Mouse (Mus musculus) neural tube, embryonic 15.5 days (tissue): ENCODE measurements around the gene Sfswap. TPM values are rescaled to one million over a fixed set of nuclear protein-coding genes. Genes with fewer than 3 reads are reported as not detected.

ENCODE experiments used
- ATAC-seq: fragments of 200-750 bp; cut with Nextera tagmentation; 2 replicates; pipeline ENCODE4 v1.8.0; 2017; ENCODE audit warnings: mild to moderate bottlenecking, moderate TSS enrichment, moderate library complexity; ENCODE audit not compliant: low FRiP score
- H3K27ac ChIP-seq: fragments of 300-500 bp; sonication (generic); replicated peaks from 2 replicates; pipeline ENCODE4 v1.5.1; 2015; ENCODE audit warnings: mild to moderate bottlenecking, inconsistent platforms
- H3K27me3 ChIP-seq: fragments of 300-500 bp; sonication (generic); replicated peaks from 2 replicates; pipeline ENCODE4 v1.6.1; 2015; ENCODE audit warnings: inconsistent platforms
- H3K36me3 ChIP-seq: fragments of 300-500 bp; sonication (generic); 2 replicates; pipeline ENCODE4 v1.6.1; 2015; ENCODE audit warnings: inconsistent platforms
- H3K4me1 ChIP-seq: fragments of 300-500 bp; sonication (generic); 2 replicates; pipeline ENCODE4 v1.6.1; 2015; ENCODE audit warnings: inconsistent platforms
- H3K4me2 ChIP-seq: fragments of 300-500 bp; sonication (generic); 2 replicates; pipeline ENCODE4 v1.6.1; 2015; ENCODE audit warnings: inconsistent platforms, mild to moderate bottlenecking, moderate library complexity
- H3K4me3 ChIP-seq: fragments of 300-500 bp; sonication (generic); replicated peaks from 2 replicates; pipeline ENCODE4 v1.5.1; 2015; ENCODE audit warnings: mild to moderate bottlenecking, inconsistent platforms
- H3K9ac ChIP-seq: fragments of 300-500 bp; sonication (generic); replicated peaks from 2 replicates; pipeline ENCODE4 v1.6.1; 2015; ENCODE audit warnings: mild to moderate bottlenecking, inconsistent platforms
- H3K9me3 ChIP-seq: fragments of 300-500 bp; sonication (generic); replicated peaks from 2 replicates; pipeline ENCODE4 v1.6.1; 2016; ENCODE audit warnings: inconsistent platforms
- WGBS: fragments of 180-500 bp; shearing (Covaris S2); methylation state at CpG from one replicate; pipeline ENCODE4 v1.1.7; 2015; ENCODE audit warnings: mixed read lengths; 5-methylcytosine and 5-hydroxymethylcytosine counted together
- polyA plus RNA-seq: library from polyadenylated mRNA; unstranded; fragments of >200 nt; fragmentation: Nextera tagmentation; extraction: Ambion mirVana; gene quantifications from 2 replicates; pipeline ENCODE4 v1.2.1, GENCODE M21; 2015

The Sfswap gene
- polyA plus RNA-seq, 1 experiment from 2014 or later, result 49.7 TPM

DNA sequence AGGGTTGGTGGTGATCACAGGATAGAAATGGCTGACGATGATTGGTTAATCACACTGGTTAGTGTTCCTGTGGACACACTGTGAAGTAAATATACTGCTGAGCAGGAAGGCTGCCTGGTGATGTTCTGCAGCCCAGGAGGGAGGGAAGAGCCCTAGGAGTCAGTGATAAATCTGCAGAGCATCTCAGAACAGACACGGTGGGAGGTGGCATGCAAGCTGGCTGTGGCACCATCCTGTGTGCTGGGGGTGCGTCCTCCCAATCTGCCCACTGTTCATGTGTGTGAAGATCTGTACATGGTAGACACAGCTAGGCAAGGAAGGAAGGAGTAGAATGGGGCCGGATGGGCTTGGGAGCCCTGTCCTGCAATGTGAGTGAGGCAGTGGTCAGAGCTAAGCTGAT is 67.6 kb downstream of the Sfswap start:
- H3K36me3 ChIP-seq, result peaks cover 83% of the 10 kb centered on the region

DNA sequence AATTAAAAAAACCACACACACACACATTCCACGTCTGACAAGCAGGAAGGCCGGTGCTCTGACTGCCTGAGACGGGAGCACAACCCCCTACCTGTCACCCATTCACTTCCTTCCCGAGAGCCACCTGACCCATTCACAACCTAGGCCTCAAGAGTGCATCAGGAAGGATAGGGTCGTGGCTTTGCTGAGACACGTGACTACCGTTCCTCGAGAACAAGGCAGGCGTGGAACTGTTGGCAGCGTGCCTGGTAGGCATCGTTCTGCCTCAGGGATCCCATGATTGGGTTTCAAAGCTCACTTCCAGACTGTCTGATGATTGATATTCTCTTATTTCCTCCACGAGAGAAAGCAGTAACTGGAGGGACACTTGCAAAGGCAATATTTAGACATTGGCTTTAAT is 77.2 kb downstream of the Sfswap start:
- 50% methylated on average over 12 of the region's 12 CpGs for WGBS
- ATAC-seq, result no peak
- Histone ChIP-seq H3K9me3 (no peaks in the 10 kb centered on the region), H3K27me3 (peaks cover 21% of the 10 kb centered on the region), H3K36me3 (no peaks in the 10 kb centered on the region), H3K4me1 (peaks cover 3% of the 10 kb centered on the region), H3K9ac (no peak overlapping the region), H3K27ac (no peak overlapping the region), H3K4me2 (no peak overlapping the region), H3K4me3 (no peak overlapping the region)

More for the DNA sequence above, 67.6 kb downstream of the Sfswap start:
- 94% methylated on average over 4 of the region's 4 CpGs for WGBS
- no peak for ATAC-seq
- H3K4me1 ChIP-seq, result no peaks in the 10 kb centered on the region
- no peak overlapping the region for H3K4me2 ChIP-seq
- H3K9me3 ChIP-seq, result no peaks in the 10 kb centered on the region
- no peaks in the 10 kb centered on the region for H3K27me3 ChIP-seq
- no peak overlapping the region for H3K4me3 ChIP-seq
- H3K9ac ChIP-seq, result no peak overlapping the region
- no peak overlapping the region for H3K27ac ChIP-seq

DNA sequence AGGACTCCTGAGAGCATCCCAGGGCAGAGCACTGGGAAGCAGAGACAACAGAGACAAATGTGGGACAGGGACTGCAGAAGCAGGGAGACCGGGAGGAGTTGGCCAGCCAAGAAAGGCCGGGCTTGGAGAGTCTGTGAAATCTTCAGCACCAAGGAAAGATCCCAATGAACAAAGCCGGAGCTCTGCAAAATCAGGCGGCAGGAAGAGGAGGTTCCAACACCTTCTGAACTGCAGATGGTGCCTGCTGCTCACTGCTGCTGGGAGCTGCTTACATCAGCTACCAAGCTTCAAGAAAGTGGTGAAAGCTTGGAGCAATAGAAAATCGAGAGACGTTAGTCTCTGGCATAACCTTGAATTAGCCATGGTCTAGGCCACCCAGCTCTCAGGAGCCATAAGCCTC is 79.0 kb downstream of the Sfswap start:
- Histone ChIP-seq H3K4me1 (peaks cover 14% of the 10 kb centered on the region), H3K27me3 (peaks cover 21% of the 10 kb centered on the region), H3K36me3 (no peaks in the 10 kb centered on the region), H3K9ac (no peak overlapping the region), H3K9me3 (no peaks in the 10 kb centered on the region), H3K4me3 (no peak overlapping the region), H3K27ac (no peak overlapping the region), H3K4me2 (no peak overlapping the region)
- ATAC-seq, result no peak
- WGBS, result 33% methylated on average over 6 of the region's 6 CpGs

DNA sequence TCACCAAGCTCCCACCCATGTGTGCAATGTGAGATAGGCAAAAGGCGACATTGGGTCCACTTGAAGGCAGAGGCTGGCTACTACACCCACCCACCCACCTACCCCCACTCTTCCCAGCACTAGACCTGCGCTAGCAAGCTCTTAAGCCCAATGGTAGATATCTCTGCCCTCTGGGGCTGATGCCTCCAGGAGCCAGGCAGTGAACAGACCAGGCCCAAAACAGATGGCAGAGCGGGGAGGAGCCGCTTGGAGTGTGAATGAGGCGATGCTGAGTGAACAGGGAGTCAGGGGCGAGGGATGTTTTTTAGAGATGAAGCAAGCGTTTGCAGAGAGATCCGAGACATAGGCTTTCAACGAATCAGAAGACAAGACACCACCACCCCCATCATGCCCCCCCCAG is 79.6 kb downstream of the Sfswap start:
- Histone ChIP-seq H3K27me3 (peaks cover 21% of the 10 kb centered on the region), H3K4me3 (no peak overlapping the region), H3K27ac (no peak overlapping the region), H3K36me3 (no peaks in the 10 kb centered on the region), H3K9me3 (no peaks in the 10 kb centered on the region), H3K4me1 (peaks cover 20% of the 10 kb centered on the region), H3K9ac (no peak overlapping the region), H3K4me2 (no peak overlapping the region)
- WGBS, result 82% methylated on average over 9 of the region's 9 CpGs
- ATAC-seq, result no peak

DNA sequence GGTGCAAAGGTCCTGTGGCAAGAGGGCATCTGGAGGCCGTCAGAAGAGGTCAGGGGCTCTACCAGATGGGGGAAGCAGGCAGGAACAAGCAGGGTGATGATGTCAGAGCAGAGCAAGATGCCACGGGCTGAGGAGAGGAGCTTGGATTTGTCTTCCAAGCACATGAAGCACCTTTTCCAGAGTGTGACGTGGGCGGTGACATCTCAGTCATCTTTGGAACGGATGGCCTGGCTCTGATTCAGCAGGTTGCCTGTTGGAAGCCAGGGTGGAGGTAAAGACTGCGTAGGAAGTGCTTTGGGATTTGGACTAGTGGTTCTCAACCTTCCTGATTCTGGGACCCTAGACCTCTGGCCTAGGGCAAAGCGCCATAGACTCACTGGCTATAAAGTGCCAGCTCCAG is 80.0 kb downstream of the Sfswap start:
- no peak for ATAC-seq
- Histone ChIP-seq H3K27me3 (peaks cover 21% of the 10 kb centered on the region), H3K9ac (no peak overlapping the region), H3K4me1 (peaks cover 24% of the 10 kb centered on the region), H3K36me3 (no peaks in the 10 kb centered on the region), H3K4me3 (no peak overlapping the region), H3K27ac (no peak overlapping the region), H3K4me2 (no peak overlapping the region), H3K9me3 (no peaks in the 10 kb centered on the region)
- 79% methylated on average over 7 of the region's 7 CpGs for WGBS

DNA sequence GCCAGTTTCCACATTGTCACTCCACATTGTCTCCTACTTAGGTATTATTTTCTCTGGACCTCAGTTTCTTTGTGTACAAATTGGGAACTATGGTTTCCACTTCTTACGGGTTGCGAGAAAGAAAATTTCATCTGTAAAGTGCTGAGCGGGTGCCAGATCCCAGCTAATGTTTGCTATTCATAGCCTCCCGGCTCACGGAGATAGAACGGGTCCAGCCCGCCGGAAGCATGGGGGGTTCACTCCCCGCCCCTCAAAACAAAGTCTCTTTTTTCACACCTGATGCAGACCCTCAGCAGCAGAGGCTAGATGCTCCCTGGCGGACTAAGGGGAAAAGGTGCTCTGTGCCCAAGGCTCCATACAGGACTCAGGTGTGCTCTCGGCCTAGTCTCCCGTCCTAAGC is 82.3 kb downstream of the Sfswap start:
- Histone ChIP-seq H3K27ac (no peak overlapping the region), H3K4me2 (peak overlapping the region; percentile 99), H3K4me1 (peaks cover 36% of the 10 kb centered on the region), H3K27me3 (peaks cover 21% of the 10 kb centered on the region), H3K9me3 (no peaks in the 10 kb centered on the region), H3K4me3 (peak overlapping the region; percentile 85), H3K36me3 (no peaks in the 10 kb centered on the region), H3K9ac (peak overlapping the region; percentile 92; the same call in 1 of the 2 replicates)
- WGBS, result 3% methylated on average over 12 of the region's 12 CpGs
- ATAC-seq, result peak; percentile 25; the same call in 1 of the 2 replicates

DNA sequence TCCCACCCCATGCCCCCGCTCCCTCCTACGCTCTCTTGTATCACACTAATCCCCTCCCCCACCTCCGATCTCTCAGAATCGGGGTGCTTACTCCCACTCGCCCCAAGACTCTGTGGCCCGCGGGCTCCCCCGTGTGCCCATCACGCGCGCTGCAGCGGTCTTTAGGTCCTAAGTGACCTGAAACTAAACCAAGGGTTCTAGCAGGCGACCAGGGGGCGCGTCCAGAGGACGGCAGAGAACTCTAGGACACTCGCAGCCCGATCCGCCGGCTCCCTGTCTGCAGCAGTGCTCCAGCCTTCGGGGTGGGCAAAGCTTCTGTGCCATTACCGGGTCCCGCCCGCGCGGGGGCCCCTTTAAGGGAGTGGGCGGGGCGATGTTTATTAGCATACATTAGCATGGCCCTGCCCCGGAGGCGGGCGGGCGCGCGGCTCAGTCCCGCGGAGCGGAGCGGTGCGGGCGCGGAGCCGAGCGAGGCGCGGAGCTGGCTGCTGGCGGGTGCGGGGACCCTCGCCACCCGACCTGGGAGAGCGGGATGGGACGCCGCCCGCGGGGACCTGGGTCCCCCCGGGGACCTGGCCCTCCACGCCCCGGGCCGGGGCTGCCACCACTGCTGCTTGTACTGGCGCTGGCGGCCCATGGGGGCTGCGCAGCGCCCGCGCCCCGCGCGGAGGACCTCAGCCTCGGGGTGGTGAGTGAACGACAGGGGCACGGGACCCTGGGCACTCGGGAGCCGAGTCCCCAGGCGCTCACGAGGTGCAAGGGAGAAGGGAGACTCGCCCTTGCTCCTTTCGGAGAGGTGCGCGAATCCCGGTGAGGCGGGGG is 83.0 kb downstream of the Sfswap start, which contains the start of gene Mmp17:
Gene Mmp17, plus strand, starts transcription at position 409 of the 822 bp plus-strand sequence.
- peak within 1 kb of the TSS; percentile 92 for H3K9ac ChIP-seq
- peaks cover 36% of the 10 kb centered on the region for H3K4me1 ChIP-seq
- H3K36me3 ChIP-seq, result no peaks in the 10 kb centered on the region
- H3K9me3 ChIP-seq, result no peaks in the 10 kb centered on the region
- peak within 1 kb of the TSS; percentile 78 for H3K27ac ChIP-seq
- WGBS, result under 1% methylated on average over 76 of the region's 80 CpGs
- peak within 1 kb of the TSS; percentile 85 for H3K4me3 ChIP-seq
- H3K27me3 ChIP-seq, result peaks cover 27% of the 10 kb centered on the region
- ATAC-seq, result peak; percentile 92
- H3K4me2 ChIP-seq, result peak within 1 kb of the TSS; percentile 99

DNA sequence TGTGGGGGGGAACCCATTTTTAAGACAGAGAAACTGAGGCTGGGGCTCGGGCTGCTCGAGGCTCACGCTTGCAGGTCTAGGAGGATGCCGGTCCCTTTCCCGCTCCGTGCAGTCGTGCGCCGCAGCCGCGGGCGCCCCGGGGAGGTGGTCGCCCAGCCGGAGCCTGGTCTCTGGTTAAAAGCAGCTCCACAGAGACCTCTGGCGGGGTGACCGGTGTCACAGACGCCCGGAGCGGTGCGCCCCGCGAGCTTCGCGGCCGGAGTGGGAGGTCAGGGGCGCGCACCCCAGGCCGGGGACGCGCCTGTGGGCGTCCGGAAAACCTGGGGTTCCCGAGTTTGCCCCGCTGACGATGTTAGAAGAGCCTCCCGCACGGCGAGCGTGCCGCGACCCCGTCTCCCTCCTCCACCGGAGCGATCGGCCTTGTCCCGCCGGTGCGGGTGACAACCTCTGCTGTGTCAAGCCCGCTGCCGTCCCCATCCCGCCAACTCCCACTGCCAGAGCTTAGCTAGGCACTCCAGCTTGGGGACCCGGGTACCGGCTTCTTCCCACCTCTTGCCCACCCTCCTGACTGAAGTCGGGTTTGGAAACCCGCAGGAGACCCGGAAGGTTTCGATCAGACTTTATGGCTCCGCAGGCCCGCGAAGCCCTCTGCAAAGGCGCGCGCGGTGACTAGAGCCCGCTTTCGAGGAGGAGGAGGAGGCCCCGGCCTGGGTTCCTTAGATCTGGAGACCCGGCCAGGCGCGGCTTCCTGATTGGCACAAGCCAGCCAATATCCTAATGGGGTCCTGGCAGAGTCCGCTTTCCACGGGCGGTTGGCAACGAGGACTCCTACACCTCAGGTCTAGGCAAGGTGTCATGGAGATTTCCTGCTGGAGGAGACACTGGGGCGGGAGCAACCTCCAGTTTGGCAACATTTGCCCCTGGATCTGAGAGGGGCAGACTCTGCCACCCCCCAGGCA is 83.8 kb downstream of the Sfswap start:
- Histone ChIP-seq H3K4me2 (peak overlapping the region; percentile 99), H3K27ac (0 out of 2 replicates have a peak overlapping the region, but pooled peaks have one; percentile 78), H3K27me3 (peaks cover 27% of the 10 kb centered on the region), H3K4me3 (peak overlapping the region; percentile 85), H3K4me1 (peaks cover 36% of the 10 kb centered on the region), H3K36me3 (no peaks in the 10 kb centered on the region), H3K9me3 (no peaks in the 10 kb centered on the region), H3K9ac (peak overlapping the region; percentile 92)
- ATAC-seq, result peak; percentile 55
- WGBS, result under 1% methylated on average over 74 of the region's 76 CpGs

DNA sequence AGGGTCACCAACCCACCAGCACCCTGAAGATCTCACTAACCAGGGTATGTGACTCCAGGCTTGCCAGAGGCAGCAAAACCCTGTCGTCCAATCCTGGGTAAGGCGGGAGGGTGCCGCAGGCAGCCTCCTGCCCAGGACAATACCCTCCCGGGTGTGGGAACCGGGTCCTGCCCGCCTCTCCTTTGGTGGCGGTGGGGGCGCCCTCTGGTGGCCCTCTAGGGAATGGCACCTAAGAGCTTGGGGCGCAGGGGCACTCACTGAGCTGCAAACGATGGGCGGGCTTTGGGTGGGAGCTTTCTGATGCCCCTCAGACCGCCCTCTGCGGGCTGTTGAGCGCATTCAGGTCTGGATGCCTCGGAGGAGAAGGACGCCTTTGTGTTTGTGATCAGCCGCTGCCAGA is 85.0 kb downstream of the Sfswap start:
- H3K4me3 ChIP-seq, result peak overlapping the region; percentile 85
- ATAC-seq, result peak; percentile 34
- peaks cover 24% of the 10 kb centered on the region for H3K27me3 ChIP-seq
- WGBS, result under 1% methylated on average over 17 of the region's 17 CpGs
- H3K4me1 ChIP-seq, result peaks cover 47% of the 10 kb centered on the region
- peak overlapping the region; percentile 99 for H3K4me2 ChIP-seq
- peak overlapping the region; percentile 44 for H3K9ac ChIP-seq
- H3K9me3 ChIP-seq, result no peaks in the 10 kb centered on the region
- peak overlapping the region; percentile 49; the same call in 1 of the 2 replicates for H3K27ac ChIP-seq
- no peaks in the 10 kb centered on the region for H3K36me3 ChIP-seq

DNA sequence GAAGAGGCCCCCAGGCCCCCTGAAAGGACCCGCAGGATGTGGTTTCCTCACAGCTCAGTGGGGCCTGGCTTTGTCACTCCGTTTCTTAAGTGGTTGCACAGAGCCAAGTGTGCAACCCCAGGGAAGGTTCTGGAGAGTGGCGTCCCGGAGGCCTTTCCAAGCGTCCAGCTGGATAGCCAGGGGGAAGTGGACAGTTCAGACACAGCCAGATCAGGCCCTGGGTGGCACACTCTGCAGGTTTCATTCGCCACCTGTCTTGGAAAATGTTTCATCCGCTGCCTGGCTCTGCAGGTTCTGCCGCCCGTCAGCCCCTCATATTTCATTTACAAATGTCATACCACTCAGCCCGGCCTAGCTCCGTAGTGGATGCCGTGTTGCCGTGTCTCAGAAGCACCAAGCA is 85.5 kb downstream of the Sfswap start:
- Histone ChIP-seq H3K27me3 (peaks cover 20% of the 10 kb centered on the region), H3K9me3 (no peaks in the 10 kb centered on the region), H3K27ac (peak overlapping the region; percentile 49; the same call in 1 of the 2 replicates), H3K9ac (peak overlapping the region; percentile 44), H3K36me3 (no peaks in the 10 kb centered on the region), H3K4me3 (peak overlapping the region; percentile 85), H3K4me1 (peaks cover 52% of the 10 kb centered on the region), H3K4me2 (peak overlapping the region; percentile 99)
- 25% methylated on average over 13 of the region's 13 CpGs for WGBS
- ATAC-seq, result no peak; the same call in 1 of the 2 replicates

DNA sequence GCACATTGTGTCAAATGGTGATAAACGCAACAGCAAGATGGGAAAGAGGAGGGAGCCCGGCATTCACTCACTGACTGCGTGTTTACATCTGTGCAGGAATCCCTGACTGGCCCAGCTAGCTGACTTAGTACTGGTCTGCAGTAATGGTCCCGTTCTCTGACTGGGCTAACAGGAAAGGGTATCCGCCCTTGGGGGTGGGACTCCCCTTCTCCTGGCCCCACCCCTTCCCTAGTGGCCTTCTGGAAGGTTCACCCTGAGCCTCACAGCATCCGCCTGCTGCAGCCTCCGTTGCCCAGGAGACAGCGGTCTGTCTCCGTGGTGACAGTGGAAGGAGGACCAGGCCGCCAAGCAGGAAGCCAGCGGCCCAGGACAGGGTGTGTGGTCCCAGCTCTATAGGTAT is 89.9 kb downstream of the Sfswap start:
- Histone ChIP-seq H3K4me2 (peak overlapping the region; percentile 32), H3K4me3 (no peak overlapping the region), H3K4me1 (peaks cover 36% of the 10 kb centered on the region), H3K9me3 (no peaks in the 10 kb centered on the region), H3K9ac (0 out of 2 replicates have a peak overlapping the region, but pooled peaks have one; percentile 17), H3K27ac (no peak overlapping the region), H3K27me3 (0 out of 2 replicates have a peak, but pooled peaks cover 6% of the 10 kb centered on the region), H3K36me3 (no peaks in the 10 kb centered on the region)
- no peak for ATAC-seq
- 10% methylated on average over 11 of the region's 11 CpGs for WGBS
